Mouse (Mus musculus) adipocyte (in vitro differentiated cells): Measurements from ENCODE around the gene Col6a6.
"Not testable (repeated sequence)": the region's sequence is repeated elsewhere in the genome, so short reads cannot be mapped to it uniquely, and the experiment has no call there.

Experiments used
- DNase-seq: peaks from one replicate; pipeline ENCODE4 v3.0.0-alpha.2; 2016; ENCODE audit warnings: low spot score

Col6a6 gene

DNA sequence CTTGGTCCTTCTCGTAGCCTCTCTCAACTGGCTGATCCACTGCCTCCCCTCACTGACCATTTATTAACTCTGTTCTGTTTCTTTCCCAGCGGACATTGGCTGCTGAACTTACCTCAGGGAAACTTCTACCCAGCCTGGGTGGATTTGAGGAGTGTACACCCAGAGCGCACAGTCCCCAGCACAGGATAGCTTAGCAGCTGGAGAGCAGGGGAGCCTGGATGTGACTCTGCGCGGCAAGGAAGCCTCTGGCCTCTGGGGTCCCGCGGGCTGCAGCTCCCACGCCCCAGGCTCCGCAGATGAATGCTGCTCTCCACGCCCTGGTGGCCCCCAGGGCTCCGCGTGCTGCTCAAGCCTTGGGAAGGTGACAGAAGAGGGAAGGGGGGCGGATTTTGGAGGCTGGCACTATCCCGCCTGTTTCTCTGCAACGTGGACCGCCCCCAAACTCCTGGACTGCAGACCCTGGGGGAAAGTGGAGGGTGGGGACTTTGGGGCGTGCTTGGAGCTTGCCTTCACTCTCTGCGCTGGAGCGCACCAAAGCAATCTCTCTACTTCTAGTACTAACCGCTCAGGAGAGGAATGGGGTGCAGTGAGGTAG is at the start of gene Col6a6:
Gene Col6a6, minus strand, starts transcription at position 370 of the 595 bp plus-strand sequence.
- DNase-seq = no peak

DNA sequence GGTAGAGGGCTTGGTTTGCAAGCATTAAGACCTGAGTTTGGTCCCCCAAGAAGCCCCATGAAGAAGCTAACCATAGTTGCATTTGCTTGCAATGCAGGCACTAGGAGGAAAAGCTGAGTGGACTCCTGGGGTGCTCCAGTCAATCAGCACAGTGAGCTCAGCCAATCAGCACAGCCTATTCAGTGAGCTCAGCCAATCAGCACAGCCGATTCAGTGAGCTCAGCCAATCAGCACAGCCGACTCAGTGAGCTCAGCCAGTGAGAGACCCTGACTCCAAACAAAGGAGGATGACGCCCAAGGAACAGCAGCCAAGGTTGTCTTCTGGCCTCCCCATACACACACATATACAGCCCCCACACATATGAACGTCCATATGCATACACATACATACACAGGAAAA is 48.2 kb upstream of the Col6a6 start:
- DNase-seq = no peak

DNA sequence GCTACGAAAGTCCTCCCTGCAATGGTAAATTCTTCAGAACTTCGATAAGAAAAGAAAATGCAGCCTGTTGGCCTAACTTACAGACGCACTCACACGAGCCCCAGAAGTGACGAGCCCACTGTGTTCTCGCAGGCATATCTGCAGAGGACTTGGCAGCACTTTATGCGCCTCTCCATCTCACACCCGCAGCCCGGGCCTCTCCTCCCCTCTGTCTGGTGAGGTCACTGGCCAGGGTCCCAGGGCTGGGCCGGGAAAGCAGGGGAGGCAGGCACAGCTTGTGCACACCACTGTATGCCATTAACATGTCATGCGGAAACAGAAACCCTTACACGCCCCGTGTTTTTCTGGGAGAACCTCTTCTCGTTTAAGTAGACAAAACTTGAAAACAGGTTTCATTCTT is 43.7 kb upstream of the Col6a6 start:
- DNase-seq = no peak

DNA sequence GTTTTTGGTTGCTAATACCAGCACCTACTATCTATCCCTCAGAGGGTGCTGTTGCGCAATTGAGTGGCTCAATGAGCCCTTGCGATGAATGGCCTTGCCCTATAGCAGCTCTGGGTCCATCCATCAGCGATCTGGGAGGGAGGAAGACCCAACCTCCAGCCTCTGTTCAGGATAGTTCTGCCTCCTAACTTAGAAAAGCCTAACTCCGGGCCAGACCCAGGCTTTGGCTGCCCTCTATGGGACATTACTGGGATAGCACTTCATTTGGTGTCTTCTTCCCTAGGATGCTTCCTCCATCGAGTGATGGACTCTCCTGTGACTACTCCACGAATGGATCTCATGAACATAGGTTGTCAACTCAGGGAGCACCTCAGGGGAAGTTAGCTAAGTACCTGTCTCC is 29.8 kb upstream of the Col6a6 start:
- peak; percentile 51 for DNase-seq

DNA sequence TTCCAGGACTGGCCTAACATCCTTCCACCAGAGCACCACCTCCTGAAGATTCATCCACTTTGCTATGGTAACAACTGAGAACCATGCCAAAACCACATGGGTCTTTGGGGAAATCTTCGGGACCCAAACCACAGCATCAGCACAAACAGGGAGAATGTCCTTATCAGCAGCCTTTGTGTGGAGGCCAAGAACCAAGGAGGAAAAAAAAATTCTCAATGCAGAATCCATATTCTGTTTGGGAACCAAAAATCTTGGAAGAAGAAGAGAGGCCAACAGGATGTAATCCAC is 24.8 kb upstream of the Col6a6 start:
- DNase-seq = no peak

DNA sequence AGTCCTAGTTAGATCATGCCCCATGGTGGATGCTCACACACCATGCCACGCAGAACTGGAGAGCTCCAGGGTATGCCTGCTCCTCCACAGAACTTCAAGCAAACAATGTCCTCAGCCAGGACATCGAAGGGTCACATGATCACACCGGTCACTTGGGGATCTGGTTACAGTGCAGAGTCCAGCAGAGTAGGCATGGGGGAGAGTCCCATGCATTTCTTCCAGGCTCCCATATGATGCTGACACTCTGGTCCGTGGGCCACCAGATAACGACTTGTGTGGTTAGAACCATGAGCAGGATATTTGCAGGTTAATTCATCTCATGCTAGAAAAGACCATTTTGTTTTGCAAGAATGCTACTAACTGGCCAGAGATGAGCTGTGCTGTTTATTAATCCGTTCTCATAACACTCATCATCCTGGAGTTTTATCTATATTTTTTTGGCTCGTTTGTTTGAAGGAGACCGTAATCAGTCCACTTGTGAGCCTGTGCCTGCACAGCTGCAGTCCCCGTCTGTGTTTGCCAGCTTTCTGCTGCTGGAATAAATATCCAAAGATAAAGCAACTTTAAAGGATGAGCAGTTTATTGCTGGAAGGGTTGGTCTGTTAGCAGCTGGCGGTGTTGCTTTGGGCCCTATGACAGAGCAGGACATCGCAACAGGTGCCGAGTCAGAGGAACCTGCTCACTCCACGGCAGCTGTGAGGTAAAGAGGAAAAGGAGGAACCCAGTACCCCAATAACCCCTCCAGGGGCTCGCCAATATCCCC is 24.2 kb upstream of the Col6a6 start:
- no peak for DNase-seq

DNA sequence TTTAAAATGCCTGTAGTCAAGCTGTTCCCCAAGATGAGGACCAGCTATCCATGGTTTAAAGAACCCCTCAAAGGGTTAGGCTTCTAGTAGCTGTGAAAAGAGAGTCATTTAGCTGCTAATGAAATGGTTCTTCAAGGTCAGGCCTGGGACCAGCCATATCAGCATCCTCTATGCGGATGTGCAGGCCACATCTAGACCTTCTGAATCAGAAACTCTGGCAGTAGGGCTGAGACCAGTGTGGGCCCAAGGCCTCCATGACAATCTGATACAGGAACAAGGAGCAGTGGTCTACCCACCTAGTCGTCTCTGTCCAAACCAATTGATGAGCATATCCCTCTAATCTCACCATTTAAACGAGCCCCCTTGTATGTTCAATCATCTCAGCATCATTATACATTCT is 23.1 kb upstream of the Col6a6 start:
- no peak for DNase-seq

DNA sequence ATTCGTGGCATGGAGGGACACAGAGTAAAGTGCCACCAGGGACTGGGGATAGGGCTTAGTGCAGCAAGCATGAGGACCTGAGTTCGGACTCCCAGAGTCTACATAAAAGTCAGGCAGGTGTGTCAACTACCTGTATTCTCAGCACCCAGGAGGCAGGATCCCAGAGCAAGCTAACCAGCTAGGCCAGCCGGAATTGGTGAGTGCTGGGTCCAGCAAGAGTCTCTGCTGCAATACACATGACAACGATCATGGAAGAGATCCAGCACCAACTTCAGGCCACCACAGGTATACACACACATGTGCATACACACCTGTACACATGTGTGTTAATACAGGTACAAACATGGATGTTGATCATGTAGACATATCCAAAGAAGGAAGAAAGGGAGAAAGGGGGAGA is 20.4 kb upstream of the Col6a6 start:
- no peak for DNase-seq

DNA sequence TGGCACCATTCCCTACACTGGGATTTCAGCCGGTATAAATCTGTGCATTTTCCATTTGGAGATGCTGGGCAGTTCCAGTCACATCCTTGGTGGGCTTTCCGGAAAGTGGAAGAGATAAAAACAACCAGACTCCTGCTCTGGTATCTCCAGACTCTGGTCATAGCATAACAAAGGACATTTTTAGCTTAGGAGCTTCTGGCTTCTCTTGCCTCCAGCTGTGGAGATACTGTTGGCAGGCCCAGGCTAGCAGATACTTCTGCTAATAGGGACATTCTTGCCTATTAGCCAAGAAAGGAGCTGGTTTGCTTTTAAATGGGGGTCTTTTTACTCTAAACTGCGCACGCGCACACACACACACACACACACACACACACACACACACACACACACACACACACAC is 19.3 kb upstream of the Col6a6 start:
- no peak for DNase-seq

DNA sequence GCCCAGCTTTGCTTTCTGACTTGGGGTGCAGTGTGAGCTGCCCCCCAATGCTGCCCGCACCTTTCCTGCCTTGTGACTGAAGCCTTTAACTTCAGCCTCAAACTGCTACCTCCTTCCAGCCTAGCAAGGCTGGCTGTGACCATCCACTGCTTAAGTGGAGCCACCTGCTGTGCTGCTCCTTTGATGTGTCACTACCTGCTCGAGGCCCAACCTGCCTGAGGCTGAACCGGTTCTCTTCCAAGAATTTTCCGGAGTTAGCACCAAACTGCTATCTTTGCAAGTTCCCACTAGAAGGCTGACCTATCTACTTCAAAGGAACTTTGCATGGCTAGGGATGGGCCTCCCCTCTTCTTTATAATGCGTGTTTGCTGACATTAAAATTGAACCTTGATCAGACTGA is 13.4 kb upstream of the Col6a6 start:
- not testable (repeated sequence) for DNase-seq

DNA sequence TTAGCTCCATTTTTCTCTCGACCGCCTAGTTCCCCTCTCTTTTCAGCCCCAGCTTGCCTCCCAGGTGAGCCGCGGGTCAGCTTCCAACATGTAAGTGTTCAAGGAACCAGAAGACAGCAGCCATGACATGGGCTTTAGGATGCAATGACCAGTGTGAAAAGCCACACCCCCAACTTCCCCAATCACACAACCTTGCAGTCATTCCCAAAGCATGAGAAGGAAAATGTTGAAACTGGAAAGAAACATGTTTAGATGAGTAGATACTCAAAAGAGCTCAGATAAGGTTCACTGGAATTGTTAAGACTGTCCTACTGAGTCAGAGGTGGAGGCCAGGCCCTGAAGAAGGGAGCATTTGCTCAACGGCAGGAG is 11.2 kb upstream of the Col6a6 start:
- no peak for DNase-seq

DNA sequence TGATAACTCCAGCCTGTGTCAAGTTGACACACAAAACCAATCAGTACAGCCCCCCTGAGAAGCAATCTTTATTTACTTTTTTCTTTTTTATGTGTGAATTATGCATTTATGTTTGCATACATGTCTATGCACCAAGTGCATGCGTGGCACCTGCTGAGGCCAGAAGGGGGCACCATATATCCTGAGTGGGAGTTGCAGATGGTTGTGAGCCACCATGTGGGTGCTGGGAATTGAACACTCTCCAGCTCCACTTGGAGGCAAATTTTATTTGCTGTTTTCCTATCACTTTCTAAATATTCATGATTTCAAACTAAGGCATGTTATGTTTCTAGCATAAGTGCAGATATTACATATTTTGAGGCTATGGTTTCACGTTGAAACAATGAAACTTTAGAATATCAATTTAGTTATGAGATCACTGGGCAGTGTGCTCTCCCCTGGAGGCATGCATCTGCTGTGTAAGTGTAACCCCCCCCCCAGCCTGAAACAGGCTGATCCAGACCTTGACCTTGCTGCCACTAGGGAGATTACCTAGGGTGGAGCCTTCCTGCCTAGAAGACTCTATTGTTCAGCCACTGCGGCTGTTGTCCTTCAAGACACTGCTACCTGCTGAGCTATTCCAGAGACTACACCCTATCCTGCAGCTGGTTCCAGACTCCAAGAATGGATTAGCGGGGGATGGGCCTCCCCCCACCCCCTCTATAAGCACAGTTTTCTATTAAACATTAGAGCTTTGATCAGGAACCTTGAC is 10.6 kb upstream of the Col6a6 start:
- no peak for DNase-seq

DNA sequence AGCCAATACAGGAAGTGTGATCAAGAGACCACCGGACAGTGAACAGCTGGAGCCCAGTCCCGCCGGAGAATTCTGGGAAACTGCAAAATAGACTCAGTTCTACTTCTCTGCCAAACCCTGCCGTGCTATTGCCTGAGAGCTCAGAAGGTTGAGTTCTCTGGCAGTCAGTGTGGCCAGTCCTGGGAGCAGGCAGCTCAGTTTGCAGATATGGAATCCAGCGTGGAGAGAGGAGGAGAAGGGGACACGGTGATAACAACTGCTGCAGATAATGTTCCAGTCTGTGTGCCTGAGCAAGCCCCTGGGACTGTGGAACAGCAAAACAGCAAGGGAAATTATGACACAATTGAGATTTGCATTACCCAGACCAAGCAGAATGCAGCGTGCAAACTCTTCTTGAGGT is 7.6 kb upstream of the Col6a6 start:
- no peak for DNase-seq

DNA sequence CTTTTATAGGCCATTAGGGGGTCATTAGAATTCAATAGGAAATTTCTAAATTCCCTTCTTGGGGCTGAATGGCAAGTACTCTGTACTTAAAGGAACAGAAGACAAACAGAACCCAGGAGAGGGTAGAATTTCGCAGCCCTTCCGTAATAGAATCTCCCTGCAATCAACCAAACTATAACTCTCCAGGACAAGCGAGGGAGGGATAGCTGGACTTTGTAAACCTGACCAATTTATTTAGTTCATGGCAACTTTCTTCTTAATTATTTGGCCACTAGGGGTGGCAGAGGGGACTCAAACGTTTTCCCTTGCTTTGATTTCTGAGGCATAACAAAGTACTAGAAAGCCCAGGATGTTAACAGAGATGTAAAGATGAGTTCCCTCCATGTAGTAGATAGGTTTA is 6.8 kb upstream of the Col6a6 start:
- no peak for DNase-seq

DNA sequence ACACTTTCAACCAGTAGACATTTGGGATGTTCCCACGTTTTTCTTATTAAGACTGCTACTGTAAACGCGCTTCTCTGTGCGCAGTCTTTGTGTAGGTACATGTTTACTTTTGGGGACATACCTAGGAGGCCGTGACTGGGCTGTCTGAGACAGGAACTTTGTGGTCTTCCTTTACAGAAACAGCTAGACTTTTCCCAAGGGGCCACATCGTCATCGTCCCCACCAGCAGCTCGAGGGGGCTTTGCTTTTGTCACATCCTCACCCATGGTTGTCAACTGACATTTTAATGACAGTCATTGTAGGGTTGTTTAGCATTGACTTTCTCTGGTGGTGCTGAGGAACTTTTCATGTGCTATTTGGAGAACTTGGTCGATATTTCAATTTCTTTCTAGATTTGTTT is 3.3 kb upstream of the Col6a6 start:
- DNase-seq = no peak

DNA sequence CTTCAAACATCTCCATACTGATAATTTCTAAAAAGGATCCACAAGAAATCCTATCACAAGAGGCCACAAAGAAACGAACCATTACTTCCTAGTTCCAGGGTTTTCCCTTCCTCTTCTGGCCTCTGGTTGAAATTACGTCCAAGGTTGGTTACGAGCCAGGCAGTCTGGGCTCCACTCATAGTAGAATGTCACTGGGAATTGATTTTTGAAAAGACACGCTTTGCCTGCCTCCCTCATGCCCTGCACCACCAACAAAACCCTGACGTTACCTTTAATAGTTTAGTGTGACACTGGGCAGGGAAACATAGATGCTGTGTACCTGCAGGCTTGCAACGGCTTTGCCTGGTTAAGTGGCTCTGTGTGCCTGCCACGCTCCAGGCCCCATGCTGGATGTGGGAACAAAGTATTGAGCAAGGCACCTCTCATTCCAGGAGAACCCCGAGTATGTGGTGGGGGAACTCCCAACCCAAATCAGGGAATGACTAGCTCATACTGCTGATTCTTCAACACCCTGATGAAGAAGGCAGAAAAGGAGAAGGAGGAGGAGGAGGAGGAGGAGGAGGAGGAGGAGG is 798 bp downstream of the Col6a6 start:
- DNase-seq = no peak

DNA sequence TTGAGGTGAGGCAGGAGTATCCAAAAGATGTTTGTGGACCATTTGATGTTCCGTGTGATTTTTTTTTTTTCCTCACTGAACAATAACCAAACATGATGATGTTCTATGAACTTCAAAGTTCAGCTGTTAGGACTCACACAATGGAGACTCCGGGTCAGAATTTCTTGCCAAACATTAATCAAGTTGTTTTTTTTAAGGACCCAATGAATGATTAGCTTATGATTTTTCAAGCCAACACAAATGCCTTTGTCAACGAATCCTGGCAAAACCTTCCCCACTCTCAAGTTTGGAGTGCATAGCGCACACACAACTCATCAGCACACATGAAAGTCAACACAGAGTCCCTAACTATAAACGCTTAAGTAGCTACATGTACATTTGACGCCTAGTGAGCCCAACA is 7.2 kb downstream of the Col6a6 start:
- DNase-seq = no peak

DNA sequence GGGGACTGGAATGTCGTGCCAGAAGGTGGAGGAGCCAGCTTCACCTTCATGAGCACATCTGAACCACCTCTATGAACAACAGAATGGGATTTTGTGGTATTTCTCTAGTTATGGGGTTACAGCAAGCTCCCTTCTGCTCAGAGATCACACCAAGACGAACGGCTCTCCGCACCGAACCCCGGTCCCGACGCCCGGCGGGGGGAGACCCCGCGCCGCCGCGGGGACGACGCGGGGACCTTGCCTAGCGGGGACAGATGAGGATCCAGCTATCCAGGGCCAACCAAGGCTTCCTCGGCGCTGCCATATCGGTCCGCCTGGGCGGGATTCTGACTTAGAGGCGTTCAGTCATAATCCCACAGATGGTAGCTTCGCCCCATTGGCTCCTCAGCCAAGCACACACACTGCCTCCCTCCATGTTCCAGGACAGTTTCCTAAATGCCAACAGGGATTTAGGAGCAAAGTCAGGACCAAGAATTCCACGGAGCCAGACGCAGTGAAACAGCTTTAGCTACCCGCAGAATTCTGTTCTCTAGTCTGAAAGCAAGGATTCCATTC is 8.7 kb downstream of the Col6a6 start:
- DNase-seq = no peak

DNA sequence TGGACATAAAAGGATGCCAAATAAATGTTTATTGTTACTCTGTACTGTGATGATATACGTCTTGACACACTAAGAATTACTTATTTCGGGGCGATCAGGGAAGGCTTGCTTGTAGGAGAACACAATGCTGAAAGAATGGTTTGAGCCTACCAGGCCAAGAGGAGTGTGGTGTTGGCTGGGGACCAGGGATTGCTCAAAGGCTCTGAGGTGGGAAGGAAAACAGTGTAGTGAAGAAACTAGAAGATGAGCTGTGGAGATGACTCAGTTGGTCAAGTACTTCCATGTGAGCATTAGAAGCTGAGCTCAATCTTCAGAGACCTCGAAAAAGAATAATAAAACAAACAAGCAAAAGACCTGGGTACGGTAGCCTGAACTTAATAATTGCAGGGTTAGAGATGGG is 13.5 kb downstream of the Col6a6 start:
- DNase-seq = peak; percentile 5

DNA sequence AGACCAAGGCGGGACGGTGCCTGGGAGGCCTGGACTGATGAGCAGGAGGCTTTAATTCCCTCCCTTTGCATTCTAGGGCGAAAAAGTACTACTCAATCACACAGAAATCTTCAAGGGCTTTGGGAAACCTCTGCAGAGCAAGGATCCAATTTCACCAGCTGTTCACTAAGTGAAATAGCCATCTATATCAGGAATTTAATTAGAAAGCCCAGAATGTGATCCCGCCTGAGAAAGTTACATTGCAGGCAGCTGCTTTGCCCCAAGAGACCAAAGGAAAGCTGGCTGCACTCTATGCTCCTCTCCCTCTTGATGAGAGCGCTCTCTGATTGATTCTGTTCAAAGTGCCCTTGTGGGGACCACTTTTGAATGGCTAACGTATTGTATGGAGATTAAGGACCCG is 16.5 kb downstream of the Col6a6 start:
- no peak for DNase-seq

DNA sequence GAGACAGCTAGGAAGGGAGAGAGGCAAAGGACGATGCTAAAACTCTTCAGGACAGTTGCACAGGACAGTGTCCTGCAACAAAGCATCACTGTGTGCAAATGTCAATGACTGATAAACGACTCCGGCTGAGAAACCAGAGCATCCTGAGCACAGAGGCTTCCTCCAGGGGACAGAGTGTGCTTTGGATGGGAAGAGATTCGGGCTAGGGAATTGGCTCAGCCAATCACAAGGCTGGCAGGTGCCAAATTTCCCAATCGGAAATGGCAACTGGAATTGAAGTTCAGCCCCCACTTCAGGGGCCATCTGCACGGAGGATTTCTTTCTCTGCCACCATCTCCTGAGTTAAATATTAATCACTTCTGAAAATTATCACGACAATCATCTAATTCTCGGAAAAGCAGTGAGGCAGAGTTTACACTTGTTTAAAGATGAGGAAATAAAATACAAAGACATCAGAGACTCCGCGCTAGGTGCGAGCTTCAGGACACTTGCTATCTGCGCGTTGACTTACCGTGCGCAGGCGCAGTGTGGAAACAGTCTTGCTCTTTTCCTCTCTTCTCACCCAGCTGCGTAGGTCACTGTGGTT is 18.9 kb downstream of the Col6a6 start:
- no peak for DNase-seq

DNA sequence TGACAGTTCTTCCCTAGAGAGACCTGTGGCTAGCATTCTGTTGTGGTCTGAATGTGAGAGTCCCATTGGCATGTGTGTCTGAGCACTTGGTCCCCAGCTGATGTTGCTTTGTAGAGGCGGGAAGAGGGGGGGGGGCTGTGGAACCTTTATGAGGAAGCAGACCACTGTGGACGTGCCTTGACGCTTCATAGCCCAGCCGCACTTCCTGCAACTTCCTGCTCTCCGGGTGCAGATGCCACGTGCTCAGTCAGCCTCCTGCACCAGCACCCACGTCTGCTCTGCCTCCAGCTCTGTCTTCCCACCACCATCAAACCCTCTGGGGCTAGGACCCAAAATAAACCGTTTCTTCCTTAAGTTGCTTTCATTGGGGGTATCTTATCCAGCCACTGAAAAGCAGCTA is 24.5 kb downstream of the Col6a6 start:
- DNase-seq = no peak

DNA sequence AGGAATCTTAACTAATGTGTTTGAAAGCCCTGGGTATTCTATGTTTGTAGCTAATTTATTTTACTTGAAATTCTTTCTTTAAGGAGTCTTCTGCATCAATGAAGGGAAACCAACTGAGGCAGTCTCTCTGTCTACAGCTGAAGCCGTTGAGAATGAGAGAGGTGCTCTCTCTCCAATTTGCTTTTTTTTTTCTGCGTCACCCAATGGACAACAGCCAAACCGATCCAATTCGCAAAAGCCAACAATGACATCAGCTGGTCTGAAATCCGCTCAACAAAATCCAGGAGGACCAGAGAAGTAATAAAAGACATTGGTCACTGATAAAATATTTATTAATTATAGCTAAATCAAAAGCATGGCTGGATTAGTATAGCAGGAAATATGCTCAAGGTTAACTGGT is 26.5 kb downstream of the Col6a6 start:
- no peak for DNase-seq
